Mouse (Mus musculus): ENCODE measurements around the gene Elf2. TPM values are rescaled to one million over a fixed set of nuclear protein-coding genes. Genes with fewer than 3 reads are reported as not detected.

Gene Elf2
- total and polyA plus RNA-seq, 3 experiments, result 52.6 to 111 (median 67.8) TPM

DNA sequence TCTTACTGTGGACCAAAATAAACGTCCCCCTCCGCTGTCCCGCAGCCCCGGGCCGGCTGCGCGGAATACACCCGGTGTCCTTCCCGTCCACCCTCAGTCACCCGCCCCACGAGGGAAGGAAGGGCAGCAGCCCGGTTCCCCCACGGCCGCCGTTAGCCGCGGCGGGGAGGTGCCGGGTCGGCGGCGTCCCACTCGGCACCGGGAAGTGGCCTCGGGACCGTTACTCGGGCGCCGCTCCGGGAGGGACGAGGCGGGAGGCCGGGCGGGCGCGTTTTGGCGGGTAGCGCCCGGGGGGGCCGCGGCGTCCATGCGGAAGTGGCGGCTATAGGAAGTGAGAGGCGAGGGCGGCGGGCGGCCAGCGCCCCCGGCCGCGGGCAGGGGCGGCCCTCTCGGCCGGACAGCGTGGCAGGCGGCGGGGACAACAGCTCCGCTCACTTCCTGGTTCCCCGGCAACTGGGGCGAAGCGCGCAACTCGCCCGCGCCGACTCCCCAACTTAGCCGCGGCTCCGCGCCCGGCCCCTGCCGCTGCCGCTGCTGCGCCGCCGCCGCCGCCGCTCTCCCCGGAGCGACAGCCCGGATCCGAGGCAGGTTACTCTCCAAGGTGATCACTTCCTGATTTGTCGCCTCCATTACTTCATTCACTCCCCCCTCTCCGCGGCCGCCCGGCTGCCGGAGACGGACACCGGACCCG, 63.9 kb downstream of the Elf2 start:
- DNase-seq (ENCODE audit: low spot score) (peak; percentile 43), ATAC-seq (ENCODE audit: extremely low read depth, insufficient number of reproducible peaks, low FRiP score, poor library complexity, severe bottlenecking) (no peak)

GRCm38 (mm10) chr3:51275956-51276398, 64.5 kb downstream of the Elf2 start:
- TF ChIP-seq POLR2AphosphoS5 (IDR thresholded peaks at IDR 0.05; ENCODE audit: insufficient replicate concordance, low read depth, low read length) (no peak), CTCF (IDR thresholded peaks at IDR 0.05; ENCODE audit: low read depth, low read length) (no peak), GATA1 (IDR thresholded peaks at IDR 0.05; ENCODE audit: borderline replicate concordance, low read length) (no peak), TAL1 (conservative IDR thresholded peaks at IDR 0.05; ENCODE audit: low read depth, low read length) (no peak), GATA2 (IDR thresholded peaks at IDR 0.05; ENCODE audit: borderline replicate concordance, low read depth, low read length) (no peak)
- Histone ChIP-seq H3K27me3 (ENCODE audit: insufficient read depth, low read length) (no peaks in the 10 kb centered on the region), H3K36me3 (replicated peaks) (peaks cover 26% of the 10 kb centered on the region), H3K4me1 (ENCODE audit: insufficient read depth, low read depth, low read length) (peaks cover 27% of the 10 kb centered on the region), H3K9me3 (replicated peaks) (no peaks in the 10 kb centered on the region), H3K4me3 (ENCODE audit: low read depth, low read length) (peak overlapping the region; percentile 87)
- peak; percentile 98 for ATAC-seq (ENCODE audit: extremely low read depth, insufficient number of reproducible peaks, low FRiP score, poor library complexity, severe bottlenecking)
- peak; percentile 97 for DNase-seq (ENCODE audit: low spot score)

More for the DNA sequence above, 63.9 kb downstream of the Elf2 start:
- no peak for TF ChIP-seq POLR2AphosphoS5 (IDR thresholded peaks at IDR 0.05; ENCODE audit: insufficient replicate concordance, low read depth, low read length)
- no peak for TF ChIP-seq TAL1 (conservative IDR thresholded peaks at IDR 0.05; ENCODE audit: low read depth, low read length)
- TF ChIP-seq GATA1 (IDR thresholded peaks at IDR 0.05; ENCODE audit: borderline replicate concordance, low read length), result no peak
- TF ChIP-seq GATA2 (IDR thresholded peaks at IDR 0.05; ENCODE audit: borderline replicate concordance, low read depth, low read length), result no peak
- no peak for TF ChIP-seq CTCF (IDR thresholded peaks at IDR 0.05; ENCODE audit: low read depth, low read length)
- peak overlapping the region; percentile 87 for H3K4me3 ChIP-seq (ENCODE audit: low read depth, low read length)
- no peaks in the 10 kb centered on the region for H3K9me3 ChIP-seq (replicated peaks)
- H3K4me1 ChIP-seq (ENCODE audit: insufficient read depth, low read depth, low read length), result peaks cover 28% of the 10 kb centered on the region
- peaks cover 26% of the 10 kb centered on the region for H3K36me3 ChIP-seq (replicated peaks)
- H3K27me3 ChIP-seq (ENCODE audit: insufficient read depth, low read length), result no peaks in the 10 kb centered on the region

DNA sequence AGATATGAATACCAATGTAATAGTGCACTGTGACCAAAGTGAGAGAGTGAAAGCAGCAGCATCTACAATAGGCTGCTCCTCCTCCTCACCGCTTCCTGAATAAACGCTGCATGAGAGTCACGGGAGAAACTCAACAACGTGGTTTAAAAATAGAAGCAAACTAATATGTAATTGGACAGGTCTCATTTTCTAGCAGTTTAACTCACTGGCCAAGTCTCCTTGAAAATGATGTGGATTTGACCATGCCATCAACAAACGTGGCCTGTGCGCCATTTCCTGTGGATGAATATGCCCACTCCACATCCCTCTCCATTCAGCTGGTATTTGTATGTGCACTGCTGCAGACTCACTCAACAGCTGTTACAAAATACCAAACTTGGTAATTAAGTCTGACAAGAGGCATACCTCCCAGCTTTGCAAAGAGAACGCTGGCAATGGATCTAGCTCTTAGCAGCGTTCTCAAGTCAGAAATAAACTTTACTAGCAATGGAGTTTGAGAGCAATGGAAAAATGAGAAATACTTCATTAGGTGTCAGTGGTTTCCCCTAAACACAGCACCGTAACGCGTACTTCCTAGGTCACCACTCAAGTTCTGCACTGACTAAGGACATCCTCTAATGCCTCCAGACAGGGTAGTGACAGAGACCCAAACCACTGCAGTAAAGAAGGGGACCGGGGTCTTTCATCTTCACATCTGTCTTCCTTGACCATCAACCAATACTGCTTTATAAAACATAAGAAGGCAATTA, 70.2 kb downstream of the Elf2 start:
- DNase-seq (ENCODE audit: low spot score) (no peak), ATAC-seq (ENCODE audit: extremely low read depth, insufficient number of reproducible peaks, low FRiP score, poor library complexity, severe bottlenecking) (no peak)
- Histone ChIP-seq H3K27me3 (ENCODE audit: insufficient read depth, low read length) (no peaks in the 10 kb centered on the region), H3K4me3 (ENCODE audit: low read depth, low read length) (no peak overlapping the region), H3K9me3 (replicated peaks) (peaks cover 3% of the 10 kb centered on the region), H3K4me1 (ENCODE audit: insufficient read depth, low read depth, low read length) (peaks cover 18% of the 10 kb centered on the region), H3K36me3 (replicated peaks) (peaks cover 50% of the 10 kb centered on the region)
- TF ChIP-seq GATA2 (IDR thresholded peaks at IDR 0.05; ENCODE audit: borderline replicate concordance, low read depth, low read length), result no peak
- no peak for TF ChIP-seq POLR2AphosphoS5 (IDR thresholded peaks at IDR 0.05; ENCODE audit: insufficient replicate concordance, low read depth, low read length)
- no peak for TF ChIP-seq GATA1 (IDR thresholded peaks at IDR 0.05; ENCODE audit: borderline replicate concordance, low read length)
- TF ChIP-seq TAL1 (conservative IDR thresholded peaks at IDR 0.05; ENCODE audit: low read depth, low read length), result no peak
- TF ChIP-seq CTCF (IDR thresholded peaks at IDR 0.05; ENCODE audit: low read depth, low read length), result no peak

DNA sequence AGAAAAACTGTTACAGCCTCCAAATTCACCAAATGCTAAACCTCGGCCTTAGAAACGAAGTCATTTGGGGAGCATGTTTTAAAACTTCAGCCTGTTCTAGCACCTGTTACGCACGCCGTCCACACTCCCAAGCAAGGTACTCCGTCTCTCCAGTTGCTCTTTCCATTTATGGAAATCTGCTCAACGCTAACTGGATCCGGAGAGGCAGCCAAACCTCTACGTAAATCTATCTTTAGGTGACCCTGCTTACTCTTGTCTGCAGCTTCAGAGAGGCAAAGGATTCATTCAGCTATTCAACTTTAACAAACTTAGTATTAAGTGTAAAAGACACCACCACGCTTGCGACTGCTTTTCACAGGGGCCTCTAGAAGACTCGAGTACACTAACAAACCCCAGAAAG, 72.0 kb downstream of the Elf2 start:
- no peaks in the 10 kb centered on the region for H3K27me3 ChIP-seq (ENCODE audit: insufficient read depth, low read length)
- ATAC-seq (ENCODE audit: extremely low read depth, insufficient number of reproducible peaks, low FRiP score, poor library complexity, severe bottlenecking) (no peak), DNase-seq (ENCODE audit: low spot score) (no peak)
- peaks cover 60% of the 10 kb centered on the region for H3K36me3 ChIP-seq (replicated peaks)
- H3K4me3 ChIP-seq (ENCODE audit: low read depth, low read length), result no peak overlapping the region
- TF ChIP-seq POLR2AphosphoS5 (IDR thresholded peaks at IDR 0.05; ENCODE audit: insufficient replicate concordance, low read depth, low read length) (no peak), GATA2 (IDR thresholded peaks at IDR 0.05; ENCODE audit: borderline replicate concordance, low read depth, low read length) (no peak), CTCF (IDR thresholded peaks at IDR 0.05; ENCODE audit: low read depth, low read length) (no peak), TAL1 (conservative IDR thresholded peaks at IDR 0.05; ENCODE audit: low read depth, low read length) (no peak), GATA1 (IDR thresholded peaks at IDR 0.05; ENCODE audit: borderline replicate concordance, low read length) (no peak)
- H3K9me3 ChIP-seq (replicated peaks), result peaks cover 9% of the 10 kb centered on the region
- H3K4me1 ChIP-seq (ENCODE audit: insufficient read depth, low read depth, low read length), result peaks cover 12% of the 10 kb centered on the region

DNA sequence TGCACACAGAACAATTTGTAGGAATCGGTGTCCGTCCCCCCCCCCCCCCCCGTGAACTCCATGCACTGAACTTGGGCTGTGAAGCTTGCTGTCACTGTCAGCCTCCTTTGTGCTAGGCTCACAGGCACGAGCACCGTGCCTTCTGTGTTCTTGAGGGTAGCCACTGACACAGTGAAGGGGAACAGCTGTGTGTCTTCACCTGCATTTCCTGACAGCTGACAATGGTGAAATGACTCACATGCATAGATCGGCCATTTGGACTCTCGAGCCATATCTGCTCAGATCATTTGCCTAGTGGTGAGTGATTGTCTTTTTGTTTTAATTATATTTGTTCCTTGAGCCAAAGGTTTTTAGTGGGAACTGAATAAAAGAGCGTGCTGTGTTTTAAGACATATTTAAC, 77.5 kb downstream of the Elf2 start:
- H3K9me3 ChIP-seq (replicated peaks), result peaks cover 9% of the 10 kb centered on the region
- H3K4me1 ChIP-seq (ENCODE audit: insufficient read depth, low read depth, low read length), result peaks cover 4% of the 10 kb centered on the region; the same call in 1 of the 2 replicates
- peaks cover 90% of the 10 kb centered on the region for H3K36me3 ChIP-seq (replicated peaks)
- no peak for ATAC-seq (ENCODE audit: extremely low read depth, insufficient number of reproducible peaks, low FRiP score, poor library complexity, severe bottlenecking)
- no peaks in the 10 kb centered on the region for H3K27me3 ChIP-seq (ENCODE audit: insufficient read depth, low read length)
- no peak for DNase-seq (ENCODE audit: low spot score)
- H3K4me3 ChIP-seq (ENCODE audit: low read depth, low read length), result no peak overlapping the region
- TF ChIP-seq GATA1 (IDR thresholded peaks at IDR 0.05; ENCODE audit: borderline replicate concordance, low read length), result no peak
- no peak for TF ChIP-seq TAL1 (conservative IDR thresholded peaks at IDR 0.05; ENCODE audit: low read depth, low read length)
- no peak for TF ChIP-seq GATA2 (IDR thresholded peaks at IDR 0.05; ENCODE audit: borderline replicate concordance, low read depth, low read length)
- no peak for TF ChIP-seq CTCF (IDR thresholded peaks at IDR 0.05; ENCODE audit: low read depth, low read length)
- TF ChIP-seq POLR2AphosphoS5 (IDR thresholded peaks at IDR 0.05; ENCODE audit: insufficient replicate concordance, low read depth, low read length), result no peak

- H3K27me3 ChIP-seq (ENCODE audit: insufficient read depth, low read length), result no peaks in the 10 kb centered on the region
- no peaks in the 10 kb centered on the region for H3K9me3 ChIP-seq (replicated peaks)
- no peak for DNase-seq (ENCODE audit: low spot score)
- peaks cover 96% of the 10 kb centered on the region for H3K36me3 ChIP-seq (replicated peaks)
- no peak for ATAC-seq (ENCODE audit: extremely low read depth, insufficient number of reproducible peaks, low FRiP score, poor library complexity, severe bottlenecking)
- TF ChIP-seq CTCF (IDR thresholded peaks at IDR 0.05; ENCODE audit: low read depth, low read length) (no peak), GATA2 (IDR thresholded peaks at IDR 0.05; ENCODE audit: borderline replicate concordance, low read depth, low read length) (no peak), GATA1 (IDR thresholded peaks at IDR 0.05; ENCODE audit: borderline replicate concordance, low read length) (no peak), TAL1 (conservative IDR thresholded peaks at IDR 0.05; ENCODE audit: low read depth, low read length) (no peak), POLR2AphosphoS5 (IDR thresholded peaks at IDR 0.05; ENCODE audit: insufficient replicate concordance, low read depth, low read length) (no peak)
- peaks cover 8% of the 10 kb centered on the region for H3K4me1 ChIP-seq (ENCODE audit: insufficient read depth, low read depth, low read length)
- H3K4me3 ChIP-seq (ENCODE audit: low read depth, low read length), result no peak overlapping the region
These were observed 82.4 kb downstream of the Elf2 start for GRCm38 (mm10) chr3:51258070-51258469.

Measured in G1E (cell line).